Comparison of ENCODE assay signal across 27 mouse cellular contexts in the genomic region with DNA sequence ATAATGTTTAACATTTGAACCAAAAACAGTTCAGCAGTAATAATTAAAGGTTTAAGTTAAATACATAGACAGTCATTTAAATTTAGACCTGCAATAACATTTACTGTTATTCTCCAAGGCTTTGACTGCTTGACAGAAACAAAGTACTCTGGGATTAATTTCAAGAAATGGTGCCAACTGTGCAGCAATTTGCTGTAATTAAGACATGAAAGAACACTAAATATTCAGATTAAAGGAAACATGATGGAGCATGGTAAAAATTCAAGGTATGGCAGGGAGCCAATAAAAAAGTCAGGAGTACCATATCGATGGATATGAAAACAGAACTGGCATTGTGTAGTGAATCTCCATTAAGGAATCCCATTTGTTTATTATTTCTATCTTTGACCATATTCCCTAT.
A peak's percentile ranks its signal among the peaks of the same experiment; 100 is the strongest.
DNase-seq lines count a peak whose midpoint lies in the region; ATAC-seq and TF ChIP-seq lines count a peak whose summit lies in the region.
"Had no signal": no experiment of that assay in that cellular context is flagged by ENCODE, and none has a peak within 500 bp of the region (broad histone marks: within the 10 kb centered on the region; RNA-seq: fewer than 3 reads in every experiment).

No protein-coding gene starts in this region.

- ATAC-seq in forebrain, embryonic 14.5 days: peak; percentile 33; the same call in 1 of the 2 replicates
- no peak for ATAC-seq in forebrain, embryonic 12.5 days (ENCODE audit: low FRiP score)
- no peak for ATAC-seq in midbrain, postnatal 0 days (ENCODE audit: low FRiP score)
- no peak for ATAC-seq in midbrain, embryonic 14.5 days (ENCODE audit: low FRiP score, low TSS enrichment)
- ATAC-seq: forebrain, embryonic 13.5 days had no signal

- no peaks in the 10 kb centered on the region for H3K36me3 ChIP-seq in forebrain, embryonic 14.5 days (ENCODE audit: control insufficient read depth, insufficient read depth, low read length)
- no peaks in the 10 kb centered on the region for H3K36me3 ChIP-seq in forebrain, embryonic 12.5 days (replicated peaks)
- H3K36me3 ChIP-seq in midbrain, postnatal 0 days (ENCODE audit: insufficient read depth, low read length): no peaks in the 10 kb centered on the region
- no peaks in the 10 kb centered on the region for H3K36me3 ChIP-seq in midbrain, embryonic 14.5 days (ENCODE audit: control insufficient read depth, insufficient read depth, low read length)
- H3K36me3 ChIP-seq: embryonic facial prominence, embryonic 15.5 days; G1E; heart, embryonic 12.5 days; heart, embryonic 15.5 days; hindbrain, embryonic 10.5 days had no signal

- H3K4me2 ChIP-seq in forebrain, embryonic 14.5 days (ENCODE audit: low read length): no peak overlapping the region
- H3K4me2 ChIP-seq in forebrain, embryonic 12.5 days: no peak overlapping the region
- H3K4me2 ChIP-seq in midbrain, postnatal 0 days (ENCODE audit: low read depth, low read length, poor library complexity, severe bottlenecking): no peak overlapping the region
- H3K4me2 ChIP-seq in midbrain, embryonic 14.5 days (ENCODE audit: low read length): no peak overlapping the region
- H3K4me2 ChIP-seq: embryonic facial prominence, embryonic 15.5 days; forebrain, embryonic 13.5 days; heart, embryonic 12.5 days; heart, embryonic 15.5 days; hindbrain, embryonic 14.5 days had no signal

- WGBS in forebrain, embryonic 14.5 days: 41% methylated on average over 1 of the region's 1 CpGs
- WGBS in forebrain, embryonic 12.5 days: 62% methylated on average over 1 of the region's 1 CpGs
- 73% methylated on average over 1 of the region's 1 CpGs for WGBS in midbrain, postnatal 0 days
- 81% methylated on average over 1 of the region's 1 CpGs for WGBS in midbrain, embryonic 14.5 days

- peak; percentile 72 for DNase-seq in forebrain, embryonic 14.5 days (ENCODE audit: low spot score)
- DNase-seq in midbrain, postnatal 0 days (ENCODE audit: low spot score): peak; percentile 5
- DNase-seq in midbrain, embryonic 14.5 days: no peak
- DNase-seq in retina, postnatal 1 day: peak; percentile 4
- DNase-seq in retina, embryonic 14.5 days (ENCODE audit: low spot score): no peak
- no peak for DNase-seq in ovary, postnatal 10 days (ENCODE audit: low spot score)
- DNase-seq: adrenal gland, adult 2 months; adrenal gland, postnatal 14 days; B cell, adult 2 months; cerebellum, adult 11-12 months; cerebellum, adult 8-10 months; cerebellum, postnatal 10 days; cerebellum, postnatal 36 days; embryo, embryonic 11 days; gastrocnemius, postnatal 25 days; heart, adult 18-20 months; heart, postnatal 10 days; heart, postnatal 36 days had no signal

- H3K27ac ChIP-seq in forebrain, embryonic 14.5 days (ENCODE audit: low read depth, low read length): no peak overlapping the region
- H3K27ac ChIP-seq in forebrain, embryonic 12.5 days: no peak overlapping the region
- no peak overlapping the region for H3K27ac ChIP-seq in midbrain, postnatal 0 days (ENCODE audit: low read depth, low read length)
- H3K27ac ChIP-seq in midbrain, embryonic 14.5 days (replicated peaks; ENCODE audit: low read depth, low read length): no peak overlapping the region
- H3K27ac ChIP-seq: embryonic facial prominence, embryonic 15.5 days; forebrain, embryonic 13.5 days; heart, embryonic 15.5 days; hindbrain, embryonic 10.5 days; hindbrain, embryonic 14.5 days had no signal

- no peak for TF ChIP-seq CTCF in midbrain, postnatal 0 days (IDR thresholded peaks at IDR 0.05)

- H3K4me1 ChIP-seq in forebrain, embryonic 14.5 days (ENCODE audit: control insufficient read depth, insufficient read depth, low read length): no peaks in the 10 kb centered on the region
- H3K4me1 ChIP-seq in forebrain, embryonic 12.5 days: 0 out of 2 replicates have a peak, but pooled peaks cover 2% of the 10 kb centered on the region
- H3K4me1 ChIP-seq in midbrain, postnatal 0 days (ENCODE audit: insufficient read depth, low read length): no peaks in the 10 kb centered on the region
- H3K4me1 ChIP-seq in midbrain, embryonic 14.5 days (ENCODE audit: control insufficient read depth, insufficient read depth, low read length): peaks cover 4% of the 10 kb centered on the region; the same call in 1 of the 2 replicates
- H3K4me1 ChIP-seq: embryonic facial prominence, embryonic 15.5 days; forebrain, embryonic 13.5 days; heart, embryonic 12.5 days; heart, embryonic 15.5 days; hindbrain, embryonic 10.5 days had no signal

- H3K27me3 ChIP-seq in forebrain, embryonic 14.5 days (replicated peaks; ENCODE audit: control insufficient read depth, insufficient read depth, low read length): no peaks in the 10 kb centered on the region
- H3K27me3 ChIP-seq in forebrain, embryonic 12.5 days: no peaks in the 10 kb centered on the region
- no peaks in the 10 kb centered on the region for H3K27me3 ChIP-seq in midbrain, postnatal 0 days (ENCODE audit: insufficient read depth, low read length)
- H3K27me3 ChIP-seq in midbrain, embryonic 14.5 days (ENCODE audit: control insufficient read depth, insufficient read depth, low read length): no peaks in the 10 kb centered on the region
- H3K27me3 ChIP-seq: CH12.LX; embryonic facial prominence, embryonic 15.5 days; forebrain, embryonic 13.5 days; heart, embryonic 12.5 days; heart, embryonic 15.5 days had no signal

- H3K9me3 ChIP-seq in forebrain, embryonic 14.5 days (replicated peaks; ENCODE audit: control insufficient read depth, low read length): no peaks in the 10 kb centered on the region
- no peaks in the 10 kb centered on the region for H3K9me3 ChIP-seq in forebrain, embryonic 12.5 days
- H3K9me3 ChIP-seq in midbrain, postnatal 0 days (ENCODE audit: low read length): no peaks in the 10 kb centered on the region
- H3K9me3 ChIP-seq in midbrain, embryonic 14.5 days (ENCODE audit: control insufficient read depth, low read length): no peaks in the 10 kb centered on the region
- H3K9me3 ChIP-seq: embryonic facial prominence, embryonic 15.5 days; forebrain, embryonic 13.5 days; G1E; heart, embryonic 12.5 days; heart, embryonic 15.5 days; hindbrain, embryonic 10.5 days had no signal

- no peak overlapping the region for H3K4me3 ChIP-seq in forebrain, embryonic 14.5 days (ENCODE audit: low read depth, low read length)
- no peak overlapping the region for H3K4me3 ChIP-seq in forebrain, embryonic 12.5 days (replicated peaks)
- no peak overlapping the region for H3K4me3 ChIP-seq in midbrain, postnatal 0 days (ENCODE audit: low read depth, low read length)
- H3K4me3 ChIP-seq in midbrain, embryonic 14.5 days (replicated peaks; ENCODE audit: low read depth, low read length): no peak overlapping the region
- H3K4me3 ChIP-seq: embryonic facial prominence, embryonic 15.5 days; forebrain, embryonic 13.5 days; heart, embryonic 12.5 days; heart, embryonic 15.5 days; hindbrain, embryonic 10.5 days had no signal

- no peak overlapping the region for H3K9ac ChIP-seq in forebrain, embryonic 14.5 days (ENCODE audit: low read length)
- no peak overlapping the region for H3K9ac ChIP-seq in forebrain, embryonic 12.5 days
- H3K9ac ChIP-seq in midbrain, postnatal 0 days (replicated peaks; ENCODE audit: low read length, poor library complexity, severe bottlenecking): no peak overlapping the region
- no peak overlapping the region for H3K9ac ChIP-seq in midbrain, embryonic 14.5 days (replicated peaks; ENCODE audit: low read length)
- H3K9ac ChIP-seq: embryonic facial prominence, embryonic 15.5 days; forebrain, embryonic 13.5 days; heart, embryonic 12.5 days; heart, embryonic 15.5 days; hindbrain, embryonic 14.5 days had no signal

Comparison
In these comparisons a context has a peak if more than half of its experiments do, and no peak if none do; other contexts are left out.
1. DNase-seq: peak in forebrain, embryonic 14.5 days (single experiment), midbrain, postnatal 0 days (single experiment) and retina, postnatal 1 day (single experiment); none in midbrain, embryonic 14.5 days (single experiment), retina, embryonic 14.5 days (single experiment) and ovary, postnatal 10 days (single experiment).